Mouse (Mus musculus) kidney, adult 8-10 months (tissue): ENCODE measurements around the gene Gm21921.
"Not testable (repeated sequence)": the region's sequence is repeated elsewhere in the genome, so short reads cannot be mapped to it uniquely, and the experiment has no call there.

Source experiments
- DNase-seq, 2 experiments: peaks; one replicate each; pipeline ENCODE4 v3.0.0; 2022

Gene Gm21921

DNA sequence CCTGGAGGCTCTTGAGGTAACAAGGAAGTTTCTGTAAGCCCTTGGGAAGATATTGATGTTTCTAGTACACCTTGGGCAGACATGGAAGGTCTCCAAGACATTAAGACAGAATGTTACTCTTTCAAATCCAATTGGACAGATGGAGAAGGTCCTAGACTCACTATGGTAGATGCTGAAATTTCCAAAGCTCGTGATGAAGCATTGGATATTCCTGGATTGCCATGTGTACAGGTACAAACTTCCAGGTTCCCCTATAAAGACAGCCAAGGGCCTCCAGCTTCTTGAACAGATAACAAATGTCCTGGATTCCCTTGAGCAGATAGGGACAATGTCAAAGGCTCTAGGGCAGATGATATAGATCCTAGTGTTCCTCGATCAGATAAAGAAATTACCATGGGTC lies at the start of gene Gm21921:
TSS of gene Gm21921 (minus strand) at position 101 of the 400 bp plus-strand sequence.
- not testable (repeated sequence) for DNase-seq
